Mouse (Mus musculus): ENCODE measurements at regions not wholly inside any gene's neighbourhood (a gene's known extent, or its start where the extent isn't known, plus 50 kb on each side); places are given as distances from the start of the nearest gene placed in this dataset.

GRCm38 (mm10) chr1:89366891-89367290 is 87.7 kb upstream of the Agap1 start:
- H3K36me3 ChIP-seq (ENCODE audit: control insufficient read depth in 1 of 2, insufficient read depth in 2 of 2, low read length in 2 of 2), result no peaks in the 10 kb centered on the region
- H3K9ac ChIP-seq (ENCODE audit: control insufficient read depth, low read depth, low read length, poor library complexity, severe bottlenecking), result no peak overlapping the region
- TF ChIP-seq ZC3H11A (IDR thresholded peaks at IDR 0.05; ENCODE audit: low read depth, low read length) (no peak), CHD1 (IDR thresholded peaks at IDR 0.05; ENCODE audit: low read depth, low read length) (no peak), HCFC1 (IDR thresholded peaks at IDR 0.05; ENCODE audit: low read depth, low read length) (no peak), ETS1 (IDR thresholded peaks at IDR 0.05; ENCODE audit: low read depth, low read length) (no peak), ZKSCAN1 (IDR thresholded peaks at IDR 0.05; ENCODE audit: low read depth, low read length) (no peak), MYB (IDR thresholded peaks at IDR 0.05; ENCODE audit: low read depth, low read length) (no peak), E2F4 (IDR thresholded peaks at IDR 0.05; ENCODE audit: borderline replicate concordance, low read depth, low read length) (no peak), USF2 (IDR thresholded peaks at IDR 0.05; ENCODE audit: borderline replicate concordance in 1 of 2, insufficient read depth in 1 of 2, low read depth in 1 of 2, low read length in 2 of 2) (no peak), USF1 (IDR thresholded peaks at IDR 0.05; ENCODE audit: low read depth, low read length) (no peak), JUND (IDR thresholded peaks at IDR 0.05; ENCODE audit: low read depth, low read length) (no peak), BHLHE40 (IDR thresholded peaks at IDR 0.05; ENCODE audit: borderline replicate concordance, low read depth, low read length) (no peak), GATA1 (IDR thresholded peaks at IDR 0.05; ENCODE audit: low read depth, low read length) (no peak), CTCF (IDR thresholded peaks at IDR 0.05 in 2 of 3, conservative IDR thresholded peaks at IDR 0.05 in 1 of 3; ENCODE audit: control insufficient read depth in 1 of 3, insufficient read depth in 1 of 3, low read depth in 2 of 3, low read length in 3 of 3, poor library complexity in 1 of 3, severe bottlenecking in 1 of 3) (no peak), ELF1 (IDR thresholded peaks at IDR 0.05; ENCODE audit: low read depth, low read length) (no peak), TAL1 (IDR thresholded peaks at IDR 0.05; ENCODE audit: low read length) (no peak)
- no peak for DNase-seq (ENCODE audit: low read depth, low spot score)
- H3K4me3 ChIP-seq (ENCODE audit: control insufficient read depth in 1 of 2, insufficient read depth in 1 of 2, low read depth in 2 of 2, low read length in 2 of 2), result no peak overlapping the region
- H3K27ac ChIP-seq (ENCODE audit: control insufficient read depth, low read depth, low read length), result no peak overlapping the region
- no peaks in the 10 kb centered on the region for H3K9me3 ChIP-seq (replicated peaks; ENCODE audit: insufficient read depth, low read length)
- no peaks in the 10 kb centered on the region for H3K79me2 ChIP-seq (ENCODE audit: control insufficient read depth, insufficient read depth, low read length, poor library complexity)
- H3K4me1 ChIP-seq (ENCODE audit: control insufficient read depth in 1 of 2, insufficient read depth in 2 of 2, low read length in 2 of 2), result no peaks in the 10 kb centered on the region
- no peaks in the 10 kb centered on the region for H3K27me3 ChIP-seq (ENCODE audit: control insufficient read depth in 1 of 2, insufficient read depth in 2 of 2, low read length in 2 of 2)

GRCm38 (mm10) chr1:89373806-89374205 is 80.8 kb upstream of the Agap1 start:
- H3K27ac ChIP-seq (ENCODE audit: control insufficient read depth, low read depth, low read length), result no peak overlapping the region
- H3K9me3 ChIP-seq (replicated peaks; ENCODE audit: insufficient read depth, low read length), result no peaks in the 10 kb centered on the region
- no peaks in the 10 kb centered on the region for H3K27me3 ChIP-seq (ENCODE audit: control insufficient read depth in 1 of 2, insufficient read depth in 2 of 2, low read length in 2 of 2)
- no peaks in the 10 kb centered on the region for H3K4me1 ChIP-seq (ENCODE audit: control insufficient read depth in 1 of 2, insufficient read depth in 2 of 2, low read length in 2 of 2)
- DNase-seq (ENCODE audit: low read depth, low spot score), result no peak
- H3K79me2 ChIP-seq (ENCODE audit: control insufficient read depth, insufficient read depth, low read length, poor library complexity), result no peaks in the 10 kb centered on the region
- H3K4me3 ChIP-seq (ENCODE audit: control insufficient read depth in 1 of 2, insufficient read depth in 1 of 2, low read depth in 2 of 2, low read length in 2 of 2), result no peak overlapping the region
- TF ChIP-seq CHD2 (IDR thresholded peaks at IDR 0.05; ENCODE audit: low read length) (no peak), POLR2AphosphoS5 (IDR thresholded peaks at IDR 0.05; ENCODE audit: borderline replicate concordance, low read depth, low read length) (no peak), ZC3H11A (IDR thresholded peaks at IDR 0.05; ENCODE audit: low read depth, low read length) (no peak), MYB (IDR thresholded peaks at IDR 0.05; ENCODE audit: low read depth, low read length) (no peak)
- H3K36me3 ChIP-seq (ENCODE audit: control insufficient read depth in 1 of 2, insufficient read depth in 2 of 2, low read length in 2 of 2), result no peaks in the 10 kb centered on the region
- no peak overlapping the region for H3K9ac ChIP-seq (ENCODE audit: control insufficient read depth, low read depth, low read length, poor library complexity, severe bottlenecking)
